Mouse (Mus musculus): ENCODE measurements around the gene 4930433I11Rik. TPM values are rescaled to one million over a fixed set of nuclear protein-coding genes. Genes with fewer than 3 reads are reported as not detected.
A peak's percentile ranks its signal among the peaks of the same experiment; 100 is the strongest.
"Not testable (repeated sequence)": the region's sequence is repeated elsewhere in the genome, so short reads cannot be mapped to it uniquely, and the experiment has no call there.

Gene 4930433I11Rik
- not detected for total RNA-seq (2022)

- DNase-seq (ENCODE audit: low spot score in 2 of 2), result no peak
Measured at GRCm38 (mm10) chr7:40987243-40987642, at the start of gene 4930433I11Rik. TSS of gene 4930433I11Rik (plus strand) at chr7:40987543.

- peak in 1 of 2 experiments; percentile 73 for DNase-seq (ENCODE audit: low spot score in 2 of 2)
Measured at GRCm38 (mm10) chr7:40939371-40939770, 48.0 kb upstream of the 4930433I11Rik start.

GRCm38 (mm10) chr7:40942233-40942935 lies 45.0 kb upstream of the 4930433I11Rik start:
- no peak for DNase-seq (ENCODE audit: low spot score in 2 of 2)

- not testable (repeated sequence) for DNase-seq (ENCODE audit: low spot score in 2 of 2)
Measured at GRCm38 (mm10) chr7:41032419-41032818, 45.1 kb downstream of the 4930433I11Rik start, which contains the start of gene Gm4884. TSS of gene Gm4884 (plus strand) at chr7:41032719.

GRCm38 (mm10) chr7:41044058-41044457 lies 56.7 kb downstream of the 4930433I11Rik start:
- DNase-seq (ENCODE audit: low spot score in 2 of 2), result not testable (repeated sequence)

Other genes with a start within 250 kb of the 4930433I11Rik start
- gene Vstm2b, start 89.2 kb upstream of the 4930433I11Rik start, total RNA-seq (2022), result 10 to 100 TPM; 47.9 to 49.3 (median 49.0) TPM
- gene Gm4884, start 45.2 kb downstream of the 4930433I11Rik start, total RNA-seq (2022), result not detected
- not detected for gene Gm5592, start 166.3 kb downstream of the 4930433I11Rik start, total RNA-seq (2022)

All from left cerebral cortex, adult 8-10 months (tissue).